Mouse (Mus musculus): ENCODE measurements around the gene Gm13289.

- TF ChIP-seq CTCF (IDR thresholded peaks at IDR 0.05; ENCODE audit: borderline replicate concordance, insufficient read depth, low read depth, low read length), result peak; percentile 81
- no peak for TF ChIP-seq POLR2A (IDR thresholded peaks at IDR 0.05; ENCODE audit: borderline replicate concordance, insufficient read depth, low read length)
Observed at GRCm38 (mm10) chr4:88738480-88738879, 38.2 kb upstream of the Gm13289 start.
